Mouse (Mus musculus) 3134 (cell line): ENCODE results near the gene Skap2.
A peak's percentile ranks its signal among the peaks of the same experiment; 100 is the strongest.

ENCODE experiments used
- DNase-seq: peaks from one replicate; pipeline ENCODE4 v3.0.0-alpha.2; 2011; ENCODE audit warnings: low spot score; ENCODE audit not compliant: insufficient read length; ENCODE audit errors: extremely low read depth

Gene Skap2

GRCm38 (mm10) chr6:52012409-52013244, at the start of gene Skap2:
TSS of gene Skap2 (minus strand) at chr6:52012549.
- peak; percentile 98 for DNase-seq

- DNase-seq = no peak
These were observed 46.6 kb upstream of the Skap2 start for GRCm38 (mm10) chr6:52058899-52059448.

GRCm38 (mm10) chr6:52058120-52058519, 45.8 kb upstream of the Skap2 start:
- no peak for DNase-seq

- DNase-seq = no peak
These were observed 41.5 kb upstream of the Skap2 start for GRCm38 (mm10) chr6:52053567-52054561.

- no peak for DNase-seq
These were observed 37.7 kb upstream of the Skap2 start for GRCm38 (mm10) chr6:52050062-52050461.

- DNase-seq = no peak
These were observed 33.2 kb upstream of the Skap2 start for GRCm38 (mm10) chr6:52045517-52045916.

- DNase-seq = no peak
These were observed 23.7 kb upstream of the Skap2 start for GRCm38 (mm10) chr6:52036077-52036476.

- no peak for DNase-seq
These were observed 18.8 kb upstream of the Skap2 start for GRCm38 (mm10) chr6:52031181-52031580.

GRCm38 (mm10) chr6:52028131-52028530, 15.8 kb upstream of the Skap2 start:
- no peak for DNase-seq

GRCm38 (mm10) chr6:52027181-52027580, 14.8 kb upstream of the Skap2 start:
- DNase-seq = no peak

GRCm38 (mm10) chr6:52026281-52026680, 13.9 kb upstream of the Skap2 start:
- no peak for DNase-seq

GRCm38 (mm10) chr6:52024730-52025129, 12.4 kb upstream of the Skap2 start:
- no peak for DNase-seq

GRCm38 (mm10) chr6:52022363-52022762, 10.0 kb upstream of the Skap2 start:
- no peak for DNase-seq

- DNase-seq = no peak
These were observed 7.9 kb upstream of the Skap2 start for GRCm38 (mm10) chr6:52020276-52020675.

- DNase-seq = no peak
These were observed 1.0 kb upstream of the Skap2 start for GRCm38 (mm10) chr6:52013245-52013945.

GRCm38 (mm10) chr6:52011559-52012408, 565 bp downstream of the Skap2 start:
- no peak for DNase-seq

GRCm38 (mm10) chr6:52009385-52009784, 3.0 kb downstream of the Skap2 start:
- DNase-seq = no peak

GRCm38 (mm10) chr6:52008757-52009156, 3.6 kb downstream of the Skap2 start:
- no peak for DNase-seq

- DNase-seq = no peak
These were observed 5.6 kb downstream of the Skap2 start for GRCm38 (mm10) chr6:52006649-52007218.
